8 mouse cellular contexts compared by ENCODE assay signal in genomic region chr3:14862654-14863021, GRCm38 (mm10). TPM values are rescaled to one million over a fixed set of nuclear protein-coding genes. Genes with fewer than 3 reads are reported as not detected.
DNase-seq lines count a peak whose midpoint lies in the region; ATAC-seq and TF ChIP-seq lines count a peak whose summit lies in the region.

No protein-coding gene starts in this region.

- DNase-seq in gastrocnemius, adult 2 months, result peak; percentile 51
- DNase-seq in gastrocnemius, adult 18-20 months (ENCODE audit: low spot score), result no peak
- DNase-seq in hindbrain, postnatal 0 days (ENCODE audit: low spot score), result peak; percentile 18
- DNase-seq in midbrain, embryonic 10.5 days (ENCODE audit: low spot score), result no peak
- DNase-seq in testis, postnatal 14 days (ENCODE audit: low spot score), result no peak
- DNase-seq in lung, adult 2 months, result no peak

- peak overlapping the region; percentile 98 for H3K4me2 ChIP-seq in hindbrain, postnatal 0 days (ENCODE audit: low read depth, low read length)

- peak overlapping the region; percentile 82 for H3K27ac ChIP-seq in gastrocnemius, adult 2 months
- H3K27ac ChIP-seq in hindbrain, postnatal 0 days, result peak overlapping the region; percentile 36; the same call in 1 of the 2 replicates
- H3K27ac ChIP-seq in midbrain, embryonic 10.5 days (replicated peaks), result peak overlapping the region; percentile 90

- H3K4me3 ChIP-seq in gastrocnemius, adult 2 months, result peak overlapping the region; percentile 72
- peak overlapping the region; percentile 44 for H3K4me3 ChIP-seq in hindbrain, postnatal 0 days (ENCODE audit: low read length)
- H3K4me3 ChIP-seq in midbrain, embryonic 10.5 days, result peak overlapping the region; percentile 58
- no peak overlapping the region for H3K4me3 ChIP-seq in lung, adult 2 months (replicated peaks; ENCODE audit: extremely low read depth, low read depth, low read length)

- ATAC-seq in common myeloid progenitor, adult 5-6 weeks (replicated peaks; ENCODE audit: low read depth, poor library complexity, severe bottlenecking), result peak; percentile 63
- ATAC-seq in hindbrain, postnatal 0 days, result peak; percentile 70
- no peak for ATAC-seq in monocyte, adult 5-6 weeks (replicated peaks; ENCODE audit: insufficient number of reproducible peaks, low FRiP score, low TSS enrichment, poor library complexity, severe bottlenecking)

- intact Hi-C loops in gastrocnemius, adult 2 months (cut with DNase I), result loop anchor here (5.0 kb wide), 1 partner anchor 65 kb away; no protein-coding TSS in a partner anchor

- peaks cover 6% of the 10 kb centered on the region; the same call in 1 of the 2 replicates for H3K4me1 ChIP-seq in hindbrain, postnatal 0 days (ENCODE audit: insufficient read depth, low read length)
- H3K4me1 ChIP-seq in midbrain, embryonic 10.5 days, result peaks cover 25% of the 10 kb centered on the region
- H3K4me1 ChIP-seq in lung, adult 2 months (ENCODE audit: control insufficient read depth, insufficient read depth, low read length), result no peaks in the 10 kb centered on the region

- under 1% methylated on average over 9 of the region's 9 CpGs for WGBS in hindbrain, postnatal 0 days
- 0% methylated on average over 9 of the region's 9 CpGs for WGBS in midbrain, embryonic 10.5 days
- WGBS in lung, adult 2 months, result 3% methylated on average over 9 of the region's 9 CpGs

- no peak for TF ChIP-seq CTCF in gastrocnemius, adult 2 months (IDR thresholded peaks at IDR 0.05)
- no peak for TF ChIP-seq CTCF in hindbrain, postnatal 0 days (IDR thresholded peaks at IDR 0.05; ENCODE audit: low read depth)
- TF ChIP-seq CTCF in lung, adult 2 months (IDR thresholded peaks at IDR 0.05; ENCODE audit: insufficient read depth, low read length), result no peak

- H3K27me3 ChIP-seq in hindbrain, postnatal 0 days (ENCODE audit: insufficient read depth, low read length), result no peaks in the 10 kb centered on the region
- no peaks in the 10 kb centered on the region for H3K27me3 ChIP-seq in midbrain, embryonic 10.5 days (ENCODE audit: low read depth, poor library complexity, severe bottlenecking)

- H3K9me3 ChIP-seq in hindbrain, postnatal 0 days (ENCODE audit: low read length), result no peaks in the 10 kb centered on the region
- no peaks in the 10 kb centered on the region for H3K9me3 ChIP-seq in midbrain, embryonic 10.5 days (replicated peaks)

- H3K36me3 ChIP-seq in hindbrain, postnatal 0 days (ENCODE audit: insufficient read depth, low read length), result no peaks in the 10 kb centered on the region
- H3K36me3 ChIP-seq in midbrain, embryonic 10.5 days, result no peaks in the 10 kb centered on the region

- H3K9ac ChIP-seq in hindbrain, postnatal 0 days (replicated peaks; ENCODE audit: low read length), result peak overlapping the region; percentile 50

- no peak for TF ChIP-seq POLR2A in lung, adult 2 months (IDR thresholded peaks at IDR 0.05; ENCODE audit: borderline replicate concordance, extremely low read depth, low read depth, low read length)

RNA-seq across cellular contexts. Expression of gene Car3, which starts 0.7 kb away (rescaled TPM):
- total RNA-seq in gastrocnemius, adult 2 months (2021), result 1,000 to 10,000 TPM; 1,122 to 2,421 TPM
- 1,000 to 10,000 TPM; 1,448 to 1,773 TPM for total RNA-seq in gastrocnemius, adult 18-20 months (2021)
- 6.7 and 7.7 TPM in 2 replicates for total RNA-seq in common myeloid progenitor, adult 5-6 weeks (2017)
- total RNA-seq in hindbrain, postnatal 0 days (2014; rRNA removed), result 0.99 and 5.4 TPM in 2 replicates
- polyA plus RNA-seq in hindbrain, postnatal 0 days (2015; fragmentation: Nextera tagmentation; extraction: Ambion mirVana), result 3.2 and 3.9 TPM in 2 replicates
- 5.5 and 6.1 TPM in 2 replicates for polyA plus RNA-seq in midbrain, embryonic 10.5 days (2016; fragmentation: Nextera tagmentation; extraction: Ambion mirVana)
- 149 and 376 TPM in 2 replicates for polyA plus RNA-seq in lung, adult 2 months (2012; rRNA removed)
- total RNA-seq in monocyte, adult 5-6 weeks (2017), result not detected in 3 replicates

RNA-seq across cellular contexts. Expression of gene Car2, which starts 23.4 kb away (rescaled TPM):
- total RNA-seq in gastrocnemius, adult 2 months (2021), result 10 to 100 TPM; 12.8 to 20.3 TPM
- 10 to 100 TPM; 17.2 to 19.0 TPM for total RNA-seq in gastrocnemius, adult 18-20 months (2021)
- 593 and 613 TPM in 2 replicates for total RNA-seq in common myeloid progenitor, adult 5-6 weeks (2017)
- 79.6 and 124 TPM in 2 replicates for total RNA-seq in hindbrain, postnatal 0 days (2014; rRNA removed)
- 89.4 and 102 TPM in 2 replicates for polyA plus RNA-seq in hindbrain, postnatal 0 days (2015; fragmentation: Nextera tagmentation; extraction: Ambion mirVana)
- 86.4 and 89.7 TPM in 2 replicates for polyA plus RNA-seq in midbrain, embryonic 10.5 days (2016; fragmentation: Nextera tagmentation; extraction: Ambion mirVana)
- 179 and 194 TPM in 2 replicates for polyA plus RNA-seq in lung, adult 2 months (2012; rRNA removed)
- total RNA-seq in monocyte, adult 5-6 weeks (2017), result 64.7 to 78.1 TPM (median 74.3 TPM) in 3 replicates

RNA-seq across cellular contexts. Expression of gene Car1, which starts 54.5 kb away (rescaled TPM):
- under 1 TPM; 0.20 to 0.45 TPM for total RNA-seq in gastrocnemius, adult 2 months (2021)
- total RNA-seq in gastrocnemius, adult 18-20 months (2021), result under 1 TPM; 0.31 to 0.71 TPM
- total RNA-seq in common myeloid progenitor, adult 5-6 weeks (2017), result 794 and 823 TPM in 2 replicates
- total RNA-seq in hindbrain, postnatal 0 days (2014; rRNA removed), result not detected in 2 replicates
- 0.13 and 0.30 TPM in 2 replicates for polyA plus RNA-seq in hindbrain, postnatal 0 days (2015; fragmentation: Nextera tagmentation; extraction: Ambion mirVana)
- polyA plus RNA-seq in midbrain, embryonic 10.5 days (2016; fragmentation: Nextera tagmentation; extraction: Ambion mirVana), result 0.15 TPM in 1 of 2 replicates, not detected in the other
- polyA plus RNA-seq in lung, adult 2 months (2012; rRNA removed), result 0.45 and 11.4 TPM in 2 replicates
- not detected in 3 replicates for total RNA-seq in monocyte, adult 5-6 weeks (2017)

Comparison
In these comparisons a context has a peak if more than half of its experiments do, and no peak if none do; other contexts are left out.
1. DNase-seq: peak in gastrocnemius, adult 2 months (single experiment) and hindbrain, postnatal 0 days (single experiment); none in gastrocnemius, adult 18-20 months (single experiment), midbrain, embryonic 10.5 days (single experiment), testis, postnatal 14 days (single experiment) and lung, adult 2 months (single experiment).
2. H3K27ac ChIP-seq: peak in every context shown above with its lines; median percentile 90 in midbrain, embryonic 10.5 days; 82 in gastrocnemius, adult 2 months; 36 in hindbrain, postnatal 0 days.
3. RNA of gene Car3, which starts 0.7 kb away (total RNA-seq): 1,122 to 2,421 TPM in gastrocnemius, adult 2 months and 1,448 to 1,773 TPM in gastrocnemius, adult 18-20 months; 6.7 to 7.7 TPM in common myeloid progenitor, adult 5-6 weeks, 0.99 to 5.4 TPM in hindbrain, postnatal 0 days and not detected in monocyte, adult 5-6 weeks; every median in the first group is over 100 times any median in the second.
4. RNA of gene Car1, which starts 54.5 kb away (total RNA-seq): 794 to 823 TPM in common myeloid progenitor, adult 5-6 weeks; 0.31 to 0.71 TPM in gastrocnemius, adult 18-20 months, 0.20 to 0.45 TPM in gastrocnemius, adult 2 months, not detected in hindbrain, postnatal 0 days and not detected in monocyte, adult 5-6 weeks; every median in the first group is over 100 times any median in the second.